Mouse (Mus musculus) left cerebral cortex, adult 2 months (tissue): ENCODE measurements around the gene Olfr538. TPM values are rescaled to one million over a fixed set of nuclear protein-coding genes. Genes with fewer than 3 reads are reported as not detected.
"Not testable (repeated sequence)": the region's sequence is repeated elsewhere in the genome, so short reads cannot be mapped to it uniquely, and the experiment has no call there.

Source experiments
- DNase-seq, 2 experiments: peaks; one replicate each; pipeline ENCODE4 v3.0.0; 2021 to 2022; ENCODE audit warnings: low spot score in 2 of 2, mixed read lengths in 1 of 2; ENCODE audit errors: extremely low spot score in 1 of 2
- H3K27ac ChIP-seq: fragments of 200-600 bp; 2 replicates; pipeline ENCODE4 v1.8.1; 2022
- H3K4me3 ChIP-seq: fragments of 200-600 bp; 2 replicates; pipeline ENCODE4 v1.8.1; 2022
- CTCF ChIP-seq: fragments of 200-600 bp; IDR thresholded peaks from 2 replicates; pipeline ENCODE4 v1.8.1; 2022; ENCODE audit warnings: antibody characterized with exemption, mild to moderate bottlenecking, moderate library complexity
- intact Hi-C: fragments of 180-260 bp; cut with DNase I; formaldehyde crosslinking; loops from one replicate; pipeline ENCODE4 v1.15.1; 2025
- long read RNA-seq, 2 experiments: library from polyadenylated mRNA; stranded (forward); transcript quantifications; one replicate each; pipeline ENCODE4 v2.0.0; 2021; ENCODE audit warnings: borderline mapping rate in 2 of 2
- total RNA-seq, 2 experiments: library from RNA; stranded (reverse); gene quantifications; 2 replicates each; pipeline ENCODE4 v1.2.3; 2021

Gene Olfr538
- not detected for total RNA-seq
- long read RNA-seq, experiment 1 = 0 reads
- long read RNA-seq, experiment 2 = 0 reads

DNA sequence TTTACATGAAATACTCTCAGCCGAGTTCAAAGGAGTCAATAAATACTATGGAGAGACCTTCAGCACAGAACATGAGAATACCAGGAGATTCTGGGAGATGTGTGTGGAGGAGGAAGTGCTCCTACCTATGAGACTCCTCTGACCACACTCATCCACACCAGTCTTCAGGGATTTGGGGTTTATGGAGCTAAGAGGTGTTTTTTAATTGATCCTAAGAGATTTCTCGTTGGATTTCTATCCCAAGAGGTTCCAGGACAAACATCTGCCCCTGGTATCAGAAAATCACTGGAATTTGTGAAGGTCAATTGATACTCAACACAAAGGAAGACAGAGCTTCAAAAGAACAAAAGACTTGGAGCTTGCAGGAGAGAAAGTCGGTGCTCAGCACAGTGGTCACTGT is at the start of gene Olfr538:
Olfr538 (plus strand) TSS at position 301 of the 400 bp plus-strand sequence.
- DNase-seq = no peak
- H3K27ac ChIP-seq = no peak within 1 kb of the TSS
- no peak for TF ChIP-seq CTCF
- H3K4me3 ChIP-seq = no peak within 1 kb of the TSS
- intact Hi-C loops = no loop called here

DNA sequence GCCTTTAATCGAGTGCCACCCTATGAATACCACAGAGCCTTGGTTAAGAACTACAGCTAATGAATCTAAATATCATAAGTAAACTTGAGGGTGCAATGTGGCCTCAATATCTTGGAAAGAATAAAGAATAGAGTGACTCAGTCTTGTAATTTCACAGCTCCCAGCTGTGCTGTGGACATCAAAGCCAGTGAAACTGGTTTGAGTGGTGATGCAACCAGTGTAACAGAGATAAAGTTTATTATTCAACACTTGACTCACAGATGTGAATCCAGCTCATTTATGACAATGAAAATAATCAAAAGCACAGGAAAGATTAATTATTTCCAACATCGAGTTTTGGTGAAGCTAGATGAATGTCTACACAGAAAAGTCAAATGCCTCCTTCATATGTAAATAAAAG is 27.9 kb upstream of the Olfr538 start:
- no peak for TF ChIP-seq CTCF
- H3K27ac ChIP-seq = no peak overlapping the region
- intact Hi-C loops = no loop called here
- DNase-seq = no peak
- H3K4me3 ChIP-seq = no peak overlapping the region

DNA sequence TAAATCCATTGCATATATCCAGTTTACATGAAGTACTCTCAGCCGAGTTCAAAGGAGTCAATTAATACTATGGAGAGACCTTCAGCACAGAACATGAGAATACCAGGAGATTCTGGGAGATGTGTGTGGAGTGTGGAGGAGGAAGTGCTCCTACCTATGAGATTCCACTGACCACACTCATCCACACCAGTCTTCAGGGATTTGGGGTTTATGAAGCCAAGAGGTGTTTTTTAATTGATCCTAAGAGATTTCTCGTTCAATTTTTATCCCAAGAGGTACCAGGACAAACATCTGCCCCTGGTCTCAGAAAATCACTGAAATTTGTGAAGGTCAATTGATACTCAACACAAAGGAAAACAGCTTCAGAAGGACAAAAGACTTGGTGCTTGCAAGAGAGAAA is 33.3 kb downstream of the Olfr538 start, which contains the start of gene Olfr46:
Olfr46 (plus strand) TSS at position 301 of the 400 bp plus-strand sequence.
- H3K27ac ChIP-seq, DNase-seq, intact Hi-C loops, H3K4me3 ChIP-seq: not testable (repeated sequence)

Other genes with a start within 250 kb of the Olfr538 start
- gene Olfr525, start 247.0 kb upstream of the Olfr538 start, total RNA-seq = not detected
- not detected for gene Olfr527, start 233.9 kb upstream of the Olfr538 start, total RNA-seq
- gene Olfr60, start 206.2 kb upstream of the Olfr538 start, total RNA-seq = not detected
- not detected for gene Olfr530, start 191.6 kb upstream of the Olfr538 start, total RNA-seq
- gene Olfr531, start 165.0 kb upstream of the Olfr538 start, total RNA-seq = not detected
- not detected for gene Olfr532, start 146.2 kb upstream of the Olfr538 start, total RNA-seq
- not detected for gene Olfr533, start 104.5 kb upstream of the Olfr538 start, total RNA-seq
- gene Olfr535, start 83.7 kb upstream of the Olfr538 start, total RNA-seq = not detected
- gene Olfr536, start 60.5 kb upstream of the Olfr538 start, total RNA-seq = not detected
- gene Olfr46, start 33.4 kb downstream of the Olfr538 start, total RNA-seq = under 1 TPM in 1 of 2 experiments, not detected in 1; 0.05 TPM
- not detected for gene Olfr61, start 61.1 kb downstream of the Olfr538 start, total RNA-seq
- gene Olfr53, start 78.6 kb downstream of the Olfr538 start, total RNA-seq = not detected
- gene Olfr539, start 92.0 kb downstream of the Olfr538 start, total RNA-seq = under 1 TPM; 0.05 to 0.09 TPM
- gene Olfr45, start 114.1 kb downstream of the Olfr538 start, total RNA-seq = not detected
- gene Olfr541, start 129.4 kb downstream of the Olfr538 start, total RNA-seq = not detected
- gene Cyp2e1, start 195.9 kb downstream of the Olfr538 start, total RNA-seq = not detected
- gene Syce1, start 220.0 kb downstream of the Olfr538 start, total RNA-seq = under 1 TPM; 0.32 to 0.47 TPM